Mouse (Mus musculus): ENCODE measurements around the gene Ubr4. TPM values are rescaled to one million over a fixed set of nuclear protein-coding genes. Genes with fewer than 3 reads are reported as not detected.

The Ubr4 gene
- polyA plus RNA-seq, 1 experiment from 2014 or later, result 87.7 TPM

GRCm38 (mm10) chr4:139483461-139484105 lies 131.2 kb downstream of the Ubr4 start:
- Histone ChIP-seq H3K4me2 (ENCODE audit: low read length) (no peak overlapping the region), H3K27ac (ENCODE audit: low read length) (no peak overlapping the region), H3K9ac (replicated peaks; ENCODE audit: low read depth, low read length) (no peak overlapping the region), H3K9me3 (ENCODE audit: control insufficient read depth, low read length) (no peaks in the 10 kb centered on the region), H3K4me1 (replicated peaks; ENCODE audit: control insufficient read depth, insufficient read depth, low read length) (no peaks in the 10 kb centered on the region), H3K36me3 (ENCODE audit: control insufficient read depth, insufficient read depth) (peaks cover 34% of the 10 kb centered on the region), H3K27me3 (replicated peaks; ENCODE audit: control insufficient read depth, insufficient read depth, low read length) (no peaks in the 10 kb centered on the region), H3K4me3 (replicated peaks; ENCODE audit: low read length) (no peak overlapping the region)
- ATAC-seq, result no peak
- WGBS, result 78% methylated on average over 8 of the region's 8 CpGs

DNA sequence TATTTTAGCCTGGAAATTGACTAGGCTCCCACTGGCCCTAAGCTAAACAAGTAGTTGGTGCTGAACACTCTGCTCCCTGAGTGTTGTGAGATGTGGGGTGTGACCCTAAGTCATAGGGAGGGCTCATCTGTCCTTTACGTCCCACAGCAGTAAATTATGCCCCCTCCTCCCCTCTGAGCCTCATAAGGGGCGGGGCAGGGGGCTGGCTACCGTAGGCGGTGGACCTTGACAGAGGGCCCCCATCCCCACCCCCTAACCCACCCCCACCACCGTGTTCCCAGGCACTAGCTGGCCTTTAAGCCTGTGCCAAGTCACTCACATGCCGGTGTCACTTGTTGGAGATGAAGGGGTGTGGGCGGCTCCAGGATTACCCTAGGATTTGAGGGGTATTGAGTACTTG lies 132.1 kb downstream of the Ubr4 start:
- Histone ChIP-seq H3K27me3 (replicated peaks; ENCODE audit: control insufficient read depth, insufficient read depth, low read length) (no peaks in the 10 kb centered on the region), H3K9ac (replicated peaks; ENCODE audit: low read depth, low read length) (no peak overlapping the region), H3K4me1 (replicated peaks; ENCODE audit: control insufficient read depth, insufficient read depth, low read length) (no peaks in the 10 kb centered on the region), H3K36me3 (ENCODE audit: control insufficient read depth, insufficient read depth) (peaks cover 33% of the 10 kb centered on the region), H3K4me3 (replicated peaks; ENCODE audit: low read length) (no peak overlapping the region), H3K9me3 (ENCODE audit: control insufficient read depth, low read length) (no peaks in the 10 kb centered on the region), H3K4me2 (ENCODE audit: low read length) (no peak overlapping the region), H3K27ac (ENCODE audit: low read length) (no peak overlapping the region)
- 82% methylated on average over 7 of the region's 7 CpGs for WGBS
- no peak for ATAC-seq

GRCm38 (mm10) chr4:139487085-139487484 lies 134.7 kb downstream of the Ubr4 start:
- Histone ChIP-seq H3K36me3 (ENCODE audit: control insufficient read depth, insufficient read depth) (peaks cover 17% of the 10 kb centered on the region; the same call in 1 of the 2 replicates), H3K9me3 (ENCODE audit: control insufficient read depth, low read length) (no peaks in the 10 kb centered on the region), H3K9ac (replicated peaks; ENCODE audit: low read depth, low read length) (no peak overlapping the region), H3K4me3 (replicated peaks; ENCODE audit: low read length) (no peak overlapping the region), H3K4me1 (replicated peaks; ENCODE audit: control insufficient read depth, insufficient read depth, low read length) (no peaks in the 10 kb centered on the region), H3K27me3 (replicated peaks; ENCODE audit: control insufficient read depth, insufficient read depth, low read length) (no peaks in the 10 kb centered on the region), H3K4me2 (ENCODE audit: low read length) (no peak overlapping the region), H3K27ac (ENCODE audit: low read length) (no peak overlapping the region)
- whole genome bisulfite sequencing, result 31% methylated on average over 10 of the region's 10 CpGs
- no peak for ATAC-seq

DNA sequence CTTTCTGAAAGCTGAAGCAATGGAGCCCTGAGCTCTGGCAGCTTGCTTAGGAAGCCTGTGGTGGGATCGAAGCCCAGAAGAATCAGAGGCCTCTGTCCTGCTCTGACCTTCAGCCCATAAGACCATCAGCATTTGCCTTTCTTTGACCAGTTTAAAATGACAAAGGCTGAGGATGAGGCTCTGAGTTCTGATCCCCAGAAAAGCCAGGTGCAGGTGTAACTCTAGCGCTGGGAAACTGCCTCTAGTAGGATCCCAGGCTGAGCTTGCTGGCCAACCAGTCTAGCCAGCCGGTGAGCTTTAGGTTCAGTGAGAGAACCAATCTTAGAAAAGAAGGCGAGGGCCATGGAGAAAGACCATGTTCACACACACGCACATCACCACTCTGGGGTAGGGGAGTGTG lies 135.9 kb downstream of the Ubr4 start:
- WGBS, result 92% methylated on average over 5 of the region's 5 CpGs
- Histone ChIP-seq H3K4me2 (ENCODE audit: low read length) (no peak overlapping the region), H3K4me3 (replicated peaks; ENCODE audit: low read length) (no peak overlapping the region), H3K27me3 (replicated peaks; ENCODE audit: control insufficient read depth, insufficient read depth, low read length) (no peaks in the 10 kb centered on the region), H3K9me3 (ENCODE audit: control insufficient read depth, low read length) (no peaks in the 10 kb centered on the region), H3K27ac (ENCODE audit: low read length) (no peak overlapping the region), H3K9ac (replicated peaks; ENCODE audit: low read depth, low read length) (no peak overlapping the region), H3K36me3 (ENCODE audit: control insufficient read depth, insufficient read depth) (peaks cover 14% of the 10 kb centered on the region; the same call in 1 of the 2 replicates), H3K4me1 (replicated peaks; ENCODE audit: control insufficient read depth, insufficient read depth, low read length) (no peaks in the 10 kb centered on the region)
- no peak for ATAC-seq

- WGBS, result 78% methylated on average over 1 of the region's 1 CpGs
- no peak overlapping the region for H3K27ac ChIP-seq (ENCODE audit: low read length)
- no peaks in the 10 kb centered on the region for H3K27me3 ChIP-seq (replicated peaks; ENCODE audit: control insufficient read depth, insufficient read depth, low read length)
- no peak overlapping the region for H3K9ac ChIP-seq (replicated peaks; ENCODE audit: low read depth, low read length)
- no peak overlapping the region for H3K4me3 ChIP-seq (replicated peaks; ENCODE audit: low read length)
- no peaks in the 10 kb centered on the region for H3K9me3 ChIP-seq (ENCODE audit: control insufficient read depth, low read length)
- no peak for ATAC-seq
- no peak overlapping the region for H3K4me2 ChIP-seq (ENCODE audit: low read length)
- H3K36me3 ChIP-seq (ENCODE audit: control insufficient read depth, insufficient read depth), result peaks cover 11% of the 10 kb centered on the region; the same call in 1 of the 2 replicates
- H3K4me1 ChIP-seq (replicated peaks; ENCODE audit: control insufficient read depth, insufficient read depth, low read length), result no peaks in the 10 kb centered on the region
Observed at GRCm38 (mm10) chr4:139489946-139490345, 137.5 kb downstream of the Ubr4 start.

DNA sequence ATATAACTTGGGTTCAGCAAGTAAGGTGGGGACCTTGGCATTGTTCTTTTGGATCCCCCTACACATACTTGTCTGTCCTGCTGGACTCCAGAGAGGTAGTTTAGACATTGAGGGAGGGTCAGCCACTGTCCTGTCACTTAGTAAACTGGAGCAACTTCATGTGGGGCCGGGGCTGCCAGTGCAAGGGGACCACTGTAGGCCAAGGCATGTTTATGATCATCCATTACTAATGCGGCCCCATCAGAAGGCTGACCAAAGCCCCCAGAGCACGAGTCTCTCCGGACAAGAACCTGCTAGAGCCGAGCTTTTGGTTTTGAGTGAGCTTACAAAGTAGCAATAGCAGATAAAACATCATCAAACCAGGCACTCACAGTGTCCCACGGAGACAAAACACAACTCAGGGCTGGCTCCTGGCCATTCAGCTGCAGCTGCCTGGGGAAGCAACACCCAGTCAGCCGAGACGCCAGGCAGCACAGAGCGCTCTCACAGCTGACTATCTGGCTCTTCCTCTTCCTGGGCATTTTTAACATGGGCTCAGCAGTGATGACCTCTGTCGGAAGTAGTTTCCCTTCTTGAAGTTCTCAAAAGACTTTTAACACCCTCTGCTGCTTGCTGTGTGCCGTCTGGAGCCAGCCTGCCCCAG lies 138.1 kb downstream of the Ubr4 start:
- ATAC-seq, result no peak
- WGBS, result 82% methylated on average over 11 of the region's 11 CpGs
- H3K9ac ChIP-seq (replicated peaks; ENCODE audit: low read depth, low read length), result no peak overlapping the region
- no peaks in the 10 kb centered on the region for H3K9me3 ChIP-seq (ENCODE audit: control insufficient read depth, low read length)
- H3K27me3 ChIP-seq (replicated peaks; ENCODE audit: control insufficient read depth, insufficient read depth, low read length), result no peaks in the 10 kb centered on the region
- H3K4me3 ChIP-seq (replicated peaks; ENCODE audit: low read length), result no peak overlapping the region
- H3K27ac ChIP-seq (ENCODE audit: low read length), result no peak overlapping the region
- H3K36me3 ChIP-seq (ENCODE audit: control insufficient read depth, insufficient read depth), result peaks cover 7% of the 10 kb centered on the region; the same call in 1 of the 2 replicates
- no peak overlapping the region for H3K4me2 ChIP-seq (ENCODE audit: low read length)
- H3K4me1 ChIP-seq (replicated peaks; ENCODE audit: control insufficient read depth, insufficient read depth, low read length), result no peaks in the 10 kb centered on the region

- 94% methylated on average over 5 of the region's 5 CpGs for WGBS
Observed at GRCm38 (mm10) chr4:139491541-139492170, 139.2 kb downstream of the Ubr4 start.

DNA sequence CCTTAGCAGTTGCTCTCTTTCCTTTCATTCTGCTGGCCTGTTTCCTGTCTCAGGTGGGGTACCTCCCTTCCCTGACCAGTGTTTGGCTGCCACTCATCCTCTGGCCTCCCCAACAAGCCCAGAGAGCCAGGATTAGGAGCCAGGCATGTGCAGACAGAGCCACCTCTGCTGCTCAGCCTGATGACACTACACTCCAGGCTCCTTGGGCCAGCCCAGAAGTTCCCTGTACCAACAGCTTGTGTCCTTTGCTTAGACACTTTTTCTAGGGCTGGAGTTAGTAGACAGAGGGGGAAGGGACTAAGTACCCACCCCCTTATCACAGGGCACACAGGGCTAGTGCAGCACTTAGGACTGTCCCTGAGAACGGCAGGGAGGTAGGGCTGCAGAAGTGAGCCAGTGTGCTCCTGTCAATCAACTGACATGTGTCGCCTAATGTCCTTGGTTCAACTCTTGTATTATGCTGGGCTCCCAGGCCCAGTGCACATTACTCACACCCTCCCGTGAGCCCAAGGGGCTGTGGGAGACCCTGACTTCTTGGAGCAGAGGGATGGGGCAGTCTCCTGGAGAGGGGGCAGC lies 139.9 kb downstream of the Ubr4 start:
- 48% methylated on average over 3 of the region's 3 CpGs for WGBS
- Histone ChIP-seq H3K27ac (ENCODE audit: low read length) (no peak overlapping the region), H3K27me3 (replicated peaks; ENCODE audit: control insufficient read depth, insufficient read depth, low read length) (no peaks in the 10 kb centered on the region), H3K4me2 (ENCODE audit: low read length) (no peak overlapping the region), H3K36me3 (ENCODE audit: control insufficient read depth, insufficient read depth) (peaks cover 4% of the 10 kb centered on the region; the same call in 1 of the 2 replicates), H3K9me3 (ENCODE audit: control insufficient read depth, low read length) (no peaks in the 10 kb centered on the region), H3K4me3 (replicated peaks; ENCODE audit: low read length) (no peak overlapping the region), H3K4me1 (replicated peaks; ENCODE audit: control insufficient read depth, insufficient read depth, low read length) (no peaks in the 10 kb centered on the region), H3K9ac (replicated peaks; ENCODE audit: low read depth, low read length) (no peak overlapping the region)
- no peak for ATAC-seq

More at GRCm38 (mm10) chr4:139491541-139492170, 139.2 kb downstream of the Ubr4 start:
- H3K27ac ChIP-seq (ENCODE audit: low read length), result no peak overlapping the region
- H3K4me1 ChIP-seq (replicated peaks; ENCODE audit: control insufficient read depth, insufficient read depth, low read length), result no peaks in the 10 kb centered on the region
- no peak overlapping the region for H3K9ac ChIP-seq (replicated peaks; ENCODE audit: low read depth, low read length)
- no peaks in the 10 kb centered on the region for H3K9me3 ChIP-seq (ENCODE audit: control insufficient read depth, low read length)
- H3K36me3 ChIP-seq (ENCODE audit: control insufficient read depth, insufficient read depth), result peaks cover 4% of the 10 kb centered on the region; the same call in 1 of the 2 replicates
- H3K4me3 ChIP-seq (replicated peaks; ENCODE audit: low read length), result no peak overlapping the region
- H3K27me3 ChIP-seq (replicated peaks; ENCODE audit: control insufficient read depth, insufficient read depth, low read length), result no peaks in the 10 kb centered on the region
- ATAC-seq, result no peak
- no peak overlapping the region for H3K4me2 ChIP-seq (ENCODE audit: low read length)
